Mouse (Mus musculus) heart, postnatal 0 days (tissue): ENCODE results near the gene Tox2.

Experiments
- CTCF ChIP-seq: IDR thresholded peaks from 2 replicates; pipeline ENCODE4 v1.5.1; 2016; ENCODE audit warnings: antibody characterized with exemption, control low read depth, low read depth
- EP300 ChIP-seq: IDR thresholded peaks from 2 replicates; pipeline ENCODE4 v1.6.1; 2016; ENCODE audit warnings: antibody characterized with exemption, low read depth

DNA sequence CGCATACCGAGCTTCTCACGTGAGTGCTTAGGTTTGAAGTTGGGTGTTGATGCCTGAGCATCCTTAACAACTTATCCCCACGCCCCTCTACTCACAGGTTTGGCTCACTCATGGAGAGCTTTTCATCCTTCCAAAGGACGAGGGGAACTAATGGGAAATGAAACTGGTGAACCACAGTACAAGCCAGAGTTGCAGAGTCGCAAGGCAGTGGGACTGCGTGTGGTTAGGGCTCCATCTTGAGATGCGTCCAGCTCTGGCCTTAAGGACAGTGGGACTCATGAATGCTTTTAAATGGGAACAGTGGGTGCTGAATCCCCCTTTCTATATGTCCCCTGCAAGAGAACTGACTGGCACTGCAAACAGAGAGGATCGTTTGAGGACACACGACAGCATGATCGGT, 17.8 kb downstream of the Tox2 start:
- no peak for TF ChIP-seq CTCF
- no peak for TF ChIP-seq EP300
